Mouse (Mus musculus) hematopoietic multipotent progenitor cell, adult 10-12 weeks (in vitro differentiated cells): ENCODE data around the gene Gm4767. TPM values are rescaled to one million over a fixed set of nuclear protein-coding genes. Genes with fewer than 3 reads are reported as not detected.

ENCODE experiments used
- polyA plus RNA-seq: library from polyadenylated mRNA; stranded (reverse); fragments of >175 nt; gene quantifications from 2 replicates; pipeline ENCODE4 v1.2.3, GENCODE M21; 2012; ENCODE audit warnings: low replicate concordance

Gene Gm4767
- polyA plus RNA-seq = 0.07 TPM in 1 of 2 replicates, not detected in the other

DNA sequence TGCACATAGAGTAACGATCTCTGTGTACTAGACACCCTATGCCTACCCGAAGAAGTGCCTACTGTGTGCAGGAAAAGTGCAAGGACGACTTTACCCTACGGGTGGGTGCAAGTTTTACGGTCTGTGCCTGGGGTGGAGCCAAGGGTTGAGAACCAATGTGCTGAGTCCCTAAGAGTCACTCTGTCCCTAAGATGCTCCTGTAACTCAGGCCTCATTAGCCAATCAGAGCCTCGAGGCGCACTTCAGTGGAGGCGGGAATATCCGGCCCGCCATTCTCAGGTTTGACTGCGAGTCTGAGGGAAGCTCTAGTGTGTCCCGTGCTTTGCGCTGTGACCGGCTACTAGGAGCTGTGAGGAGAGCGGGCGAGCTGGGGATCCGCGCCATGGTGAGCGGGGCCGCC is at the start of gene Gm4767:
TSS of gene Gm4767 (plus strand) at position 288 of the 400 bp plus-strand sequence.

DNA sequence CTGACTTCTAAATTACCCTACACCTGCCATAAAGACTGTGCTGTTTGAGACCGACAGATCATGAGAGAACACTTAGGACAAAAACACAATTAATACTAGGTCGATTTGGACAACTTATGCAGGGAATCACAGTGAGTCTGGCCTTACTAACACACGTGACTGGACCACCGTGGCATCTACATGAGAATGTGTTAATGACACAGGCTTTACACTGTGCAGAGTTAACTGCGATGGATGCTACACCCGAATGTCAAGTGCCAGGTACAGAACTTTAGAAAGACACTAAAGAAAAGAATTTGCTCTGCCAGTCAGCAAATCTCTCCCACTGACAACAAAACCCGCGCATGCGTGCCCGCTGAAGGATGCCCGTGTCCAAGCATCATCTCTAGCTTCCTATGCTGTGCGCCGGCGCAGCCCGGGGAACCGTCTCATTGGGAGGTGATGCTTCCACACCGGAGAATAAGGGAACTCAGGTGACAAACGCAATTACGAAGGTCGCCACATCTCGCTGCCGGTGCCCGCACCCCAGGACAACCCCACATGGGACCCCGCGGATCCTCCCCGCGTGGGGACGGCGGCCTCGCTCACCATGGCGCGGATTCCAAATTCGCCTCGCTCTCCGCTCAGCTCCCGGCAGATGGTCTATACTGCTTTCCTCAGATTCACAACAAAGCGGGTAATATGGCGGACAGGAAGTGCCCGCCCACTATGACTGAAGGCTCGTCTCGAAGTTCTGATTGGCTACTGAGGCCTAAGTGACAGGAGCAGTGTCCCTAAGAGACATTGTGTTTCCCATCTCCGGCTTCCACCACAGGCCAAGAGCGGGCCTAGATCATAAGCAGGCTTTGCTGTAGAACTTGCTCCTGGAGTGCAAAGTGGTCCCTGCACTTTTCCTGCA is 41.2 kb upstream of the Gm4767 start, which contains the start of gene Gm3055:
TSS of gene Gm3055 (minus strand) at position 656 of the 898 bp plus-strand sequence.

GRCm38 (mm10) chr10:81863409-81864407 is 51.7 kb downstream of the Gm4767 start, which contains the start of gene Gm32687:
Gm32687 (plus strand) TSS chr10:81863934.

Other genes starting within 250 kb of the Gm4767 start
- 8.9 and 15.5 TPM in 2 replicates for gene Tle2, start 237.6 kb upstream of the Gm4767 start, polyA plus RNA-seq
- 1.2 and 2.5 TPM in 2 replicates for gene Tle6, start 211.1 kb upstream of the Gm4767 start, polyA plus RNA-seq
- 0.20 and 0.92 TPM in 2 replicates for gene BC025920, start 205.9 kb upstream of the Gm4767 start, polyA plus RNA-seq
- gene Sirt6, start 184.4 kb upstream of the Gm4767 start, polyA plus RNA-seq = 67.6 and 143 TPM in 2 replicates
- gene Ankrd24, start 183.6 kb upstream of the Gm4767 start, polyA plus RNA-seq = 3.8 and 6.2 TPM in 2 replicates
- 0.52 TPM in 1 of 2 replicates, not detected in the other for gene Gm10778, start 163.1 kb upstream of the Gm4767 start, polyA plus RNA-seq
- gene Zfp433, start 107.4 kb upstream of the Gm4767 start, polyA plus RNA-seq = 0.09 and 0.93 TPM in 2 replicates
- 0.15 and 0.48 TPM in 2 replicates for gene Gm3055, start 41.0 kb upstream of the Gm4767 start, polyA plus RNA-seq
- gene Gm32687, start 51.7 kb downstream of the Gm4767 start, polyA plus RNA-seq = not detected in 2 replicates
- gene Zfp781, start 118.3 kb downstream of the Gm4767 start, polyA plus RNA-seq = 0.26 TPM in 1 of 2 replicates, not detected in the other
- gene Zfp873, start 235.9 kb downstream of the Gm4767 start, polyA plus RNA-seq = 0.80 and 0.93 TPM in 2 replicates